Mouse (Mus musculus): ENCODE measurements around the gene Hpdl. TPM values are rescaled to one million over a fixed set of nuclear protein-coding genes. Genes with fewer than 3 reads are reported as not detected.
A peak's percentile ranks its signal among the peaks of the same experiment; 100 is the strongest.
"Not testable (repeated sequence)": the region's sequence is repeated elsewhere in the genome, so short reads cannot be mapped to it uniquely, and the experiment has no call there.

The Hpdl gene
- 1 to 10 TPM in 1 of 2 experiments, under 1 TPM in 1; 0.72 to 1.1 TPM for total RNA-seq (2021)

- intact Hi-C loops (cut with DNase I), result loop anchor here (10.0 kb wide), 1 partner anchor 303 kb away; the partner anchor contains the start of genes Btbd19 and Tctex1d4
Measured at GRCm38 (mm10) chr4:116821694-116822016, at the start of gene Hpdl. Hpdl (minus strand) TSS chr4:116821707.

DNA sequence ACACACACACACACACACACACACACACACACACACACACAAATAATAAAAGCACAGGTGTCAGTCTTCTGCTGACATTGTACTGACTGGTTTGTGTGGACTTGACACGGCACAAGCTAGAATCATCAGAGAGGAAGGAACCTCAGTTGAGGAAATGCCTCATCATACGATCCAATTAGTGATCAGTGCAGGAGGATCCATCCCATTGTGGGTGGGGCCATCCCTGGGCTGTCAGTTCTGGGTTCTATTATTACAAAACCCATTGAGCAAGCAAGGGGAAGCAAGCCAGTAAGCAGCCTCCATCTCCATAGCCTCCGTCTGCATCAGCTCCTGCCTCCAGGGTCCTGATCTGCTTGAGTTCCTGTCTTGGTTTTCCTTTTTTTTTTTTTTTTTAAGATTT is 48.4 kb upstream of the Hpdl start:
- no peak for DNase-seq (ENCODE audit: low spot score in 2 of 2)
- intact Hi-C loops (cut with DNase I), result no loop called here

More at GRCm38 (mm10) chr4:116821694-116822016, at the start of gene Hpdl:
- no peak for DNase-seq (ENCODE audit: low spot score in 2 of 2)

- intact Hi-C loops (cut with DNase I), result no loop called here
- no peak for DNase-seq (ENCODE audit: low spot score in 2 of 2)
Measured at GRCm38 (mm10) chr4:116862023-116862422, 40.5 kb upstream of the Hpdl start.

- no peak for DNase-seq (ENCODE audit: low spot score in 2 of 2)
- intact Hi-C loops (cut with DNase I), result no loop called here
Measured at GRCm38 (mm10) chr4:116859711-116860110, 38.2 kb upstream of the Hpdl start.

DNA sequence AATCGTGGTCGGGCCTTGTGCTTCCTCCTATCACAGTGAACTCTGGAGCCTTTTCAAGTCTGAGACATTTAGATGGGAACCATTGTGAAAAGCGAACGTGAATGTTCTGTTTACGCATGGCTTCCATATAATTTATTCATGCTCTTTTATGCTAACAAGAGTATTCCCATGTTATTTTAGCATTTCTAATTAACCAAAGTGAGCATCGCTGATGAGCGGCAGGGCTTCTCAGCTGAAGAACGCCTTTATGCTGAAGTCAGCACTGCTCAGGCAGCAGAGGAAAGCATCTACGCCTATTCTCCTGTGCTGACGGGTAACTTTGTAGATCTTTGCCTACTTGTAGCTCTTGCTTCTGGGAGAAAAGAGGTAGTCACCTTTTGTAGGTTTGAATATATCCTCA is 35.7 kb upstream of the Hpdl start:
- no peak for DNase-seq (ENCODE audit: low spot score in 2 of 2)
- intact Hi-C loops (cut with DNase I), result no loop called here

DNA sequence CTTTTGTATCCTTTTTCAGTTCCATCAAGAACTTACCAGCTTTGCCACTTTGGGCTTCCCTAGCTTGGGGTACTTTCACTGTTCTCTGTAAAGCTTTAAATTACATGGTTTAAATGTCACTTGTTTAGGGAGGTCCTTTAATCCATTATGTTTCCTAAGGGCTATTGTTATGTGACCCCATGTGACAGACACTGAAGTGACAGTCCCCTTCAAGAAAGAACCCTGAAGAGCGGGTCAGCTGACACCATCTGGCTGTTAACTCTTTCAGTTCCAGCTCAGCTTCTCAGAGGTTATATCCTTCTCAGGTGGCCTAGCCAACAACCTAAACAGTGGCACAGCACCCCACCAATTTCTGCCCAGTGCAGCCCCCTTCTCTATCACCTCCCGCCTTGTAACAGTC is 32.8 kb upstream of the Hpdl start:
- no peak for DNase-seq (ENCODE audit: low spot score in 2 of 2)

DNA sequence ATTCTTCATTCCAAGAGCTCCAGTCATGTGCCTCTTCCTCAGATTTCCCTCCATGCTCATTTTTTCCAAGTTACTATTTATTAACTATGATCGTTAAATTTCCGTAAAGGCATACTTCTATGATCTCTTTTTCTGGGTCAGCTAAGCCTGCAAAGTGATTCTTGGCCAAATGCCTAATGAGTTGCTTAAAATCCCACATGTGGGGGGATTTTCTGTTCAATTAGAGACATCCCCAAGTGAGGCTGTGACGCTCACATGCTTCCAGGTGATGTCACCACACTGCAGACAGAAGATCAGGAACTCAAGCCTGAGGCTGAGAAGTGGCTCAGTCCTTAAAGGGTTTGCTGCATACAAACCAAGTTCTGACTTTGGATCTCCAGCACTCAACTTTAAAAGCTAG is 28.4 kb upstream of the Hpdl start:
- intact Hi-C loops (cut with DNase I), result no loop called here
- DNase-seq (ENCODE audit: low spot score in 2 of 2), result no peak

More for the DNA sequence above, 32.8 kb upstream of the Hpdl start:
- intact Hi-C loops (cut with DNase I), result no loop called here

DNA sequence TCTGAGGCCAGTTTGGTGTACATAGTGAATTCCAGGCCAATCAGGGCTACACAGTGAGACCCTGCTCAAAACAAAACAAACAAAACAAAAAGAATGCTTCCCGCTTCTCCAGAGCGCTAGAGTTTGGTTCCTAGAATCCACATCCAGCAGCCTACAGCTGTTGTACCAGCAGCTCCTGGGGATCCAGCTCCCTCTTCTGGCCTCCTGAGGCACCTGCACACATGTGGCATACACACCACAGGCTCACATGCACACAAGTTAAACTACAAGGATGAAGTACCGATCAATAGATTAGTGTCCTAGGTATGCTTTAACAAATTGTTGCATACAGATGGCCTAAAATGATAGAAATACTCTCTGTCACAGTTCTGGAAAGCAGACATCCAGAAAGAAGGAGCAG is 22.8 kb upstream of the Hpdl start:
- intact Hi-C loops (cut with DNase I), result no loop called here
- no peak for DNase-seq (ENCODE audit: low spot score in 2 of 2)

GRCm38 (mm10) chr4:116840841-116841240 is 19.3 kb upstream of the Hpdl start:
- DNase-seq (ENCODE audit: low spot score in 2 of 2), result no peak
- intact Hi-C loops (cut with DNase I), result no loop called here

DNA sequence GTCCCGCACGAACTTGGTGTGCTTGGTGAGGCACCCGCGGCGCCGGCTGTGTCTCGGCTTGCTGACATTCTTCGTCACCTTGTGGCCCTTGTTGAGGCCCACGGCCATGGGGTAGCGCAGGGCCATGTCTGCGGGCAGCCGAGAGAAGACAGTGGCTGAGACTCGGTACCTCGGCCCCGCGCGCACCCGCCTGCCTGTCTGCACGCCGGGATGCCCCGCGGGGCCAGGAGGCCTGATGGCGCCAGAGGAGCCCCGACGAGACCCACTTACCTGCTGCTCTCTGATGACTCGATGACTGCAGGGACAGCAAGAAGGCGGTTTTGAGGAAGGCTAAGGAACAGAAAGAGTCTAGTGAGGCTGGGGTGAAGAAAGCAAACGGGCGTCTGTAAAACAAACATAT is 18.6 kb upstream of the Hpdl start:
- DNase-seq (ENCODE audit: low spot score in 2 of 2); intact Hi-C loops (cut with DNase I): not testable (repeated sequence)

DNA sequence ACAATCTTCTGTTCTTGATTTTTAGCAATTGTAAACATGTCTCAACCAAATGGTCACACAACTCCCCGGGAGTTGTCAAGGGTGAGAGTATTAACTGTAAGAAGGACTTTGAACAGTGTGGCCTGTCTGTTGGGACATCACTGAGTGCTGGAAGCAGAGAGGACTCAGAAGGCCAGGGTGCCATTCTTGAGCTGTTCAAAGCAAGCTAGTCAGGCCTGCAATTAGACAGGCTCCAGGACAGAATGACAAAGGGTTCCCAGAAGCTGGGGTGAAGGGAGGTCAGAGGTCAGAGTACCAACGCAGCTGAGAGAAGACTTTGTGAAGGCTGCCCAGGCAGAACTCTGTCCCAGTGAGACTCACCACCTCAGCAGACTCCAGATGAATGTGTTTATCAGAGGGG is 17.5 kb upstream of the Hpdl start:
- DNase-seq (ENCODE audit: low spot score in 2 of 2), result no peak
- intact Hi-C loops (cut with DNase I), result no loop called here

DNA sequence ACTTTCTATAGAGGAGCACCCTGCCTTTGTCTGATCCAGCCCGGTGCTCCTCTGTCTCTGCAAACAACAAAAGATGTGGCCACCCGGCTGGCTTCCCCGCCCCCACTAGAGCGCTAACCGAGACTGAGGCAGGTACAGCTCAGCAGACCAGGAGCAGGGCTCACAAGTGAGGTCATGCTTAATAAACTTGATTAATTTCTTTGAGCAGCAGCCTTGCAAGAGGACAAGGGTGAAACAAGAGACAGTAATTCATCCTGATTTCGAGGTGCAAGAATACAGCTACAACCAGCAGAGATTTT is 8.5 kb upstream of the Hpdl start:
- intact Hi-C loops (cut with DNase I), result no loop called here
- no peak for DNase-seq (ENCODE audit: low spot score in 2 of 2)

DNA sequence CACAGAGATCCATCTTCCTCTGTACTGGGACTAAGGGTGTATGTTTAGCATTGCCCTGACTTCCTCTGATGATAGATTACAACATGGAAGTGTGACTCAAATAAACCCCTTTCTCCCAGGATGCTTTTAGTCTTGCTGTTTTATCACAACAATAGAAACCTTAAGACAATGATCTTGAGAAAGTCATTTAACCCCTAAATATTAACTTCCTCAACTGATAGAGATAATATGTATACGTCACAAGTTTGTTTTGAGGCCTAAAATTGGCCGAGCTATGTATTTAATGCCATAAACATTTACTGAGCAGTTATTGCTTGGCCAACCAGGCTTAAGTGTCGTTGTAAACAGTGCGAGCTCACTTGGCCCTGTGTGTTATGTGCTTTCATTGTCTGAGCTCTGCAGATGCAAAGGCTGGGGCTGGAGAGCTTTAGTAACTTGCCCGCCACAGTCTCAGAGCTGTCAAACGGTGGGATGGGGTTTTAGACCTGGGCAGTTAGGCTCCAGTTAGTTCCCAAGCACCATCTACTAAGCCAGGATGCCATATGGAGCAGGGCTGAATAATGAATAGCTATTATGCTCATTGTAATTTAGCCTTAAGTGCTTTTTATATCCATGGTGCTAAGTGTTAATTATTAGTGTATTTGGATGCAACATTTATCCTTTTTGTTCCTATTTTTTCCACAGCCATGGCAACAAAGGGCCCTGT is 8.0 kb upstream of the Hpdl start:
- DNase-seq (ENCODE audit: low spot score in 2 of 2), result no peak
- intact Hi-C loops (cut with DNase I), result loop anchor here (5.0 to 10.0 kb wide), 2 partner anchors 48 to 295 kb away; partner anchors contain the start of genes Btbd19, Tctex1d4 and Zswim5

- no peak for DNase-seq (ENCODE audit: low spot score in 2 of 2)
- intact Hi-C loops (cut with DNase I), result loop anchor here (5.0 to 10.0 kb wide), 2 partner anchors 49 to 297 kb away; partner anchors contain the start of genes Btbd19, Tctex1d4 and Zswim5
Measured at GRCm38 (mm10) chr4:116827819-116828218, 6.3 kb upstream of the Hpdl start.

GRCm38 (mm10) chr4:116824541-116825004 is 3.1 kb upstream of the Hpdl start:
- intact Hi-C loops (cut with DNase I), result loop anchor here (1.0 to 10.0 kb wide), 3 partner anchors 53 to 300 kb away; partner anchors contain the start of genes Btbd19, Tctex1d4 and Zswim5
- DNase-seq (ENCODE audit: low spot score in 2 of 2), result peak; percentile 79 to 80

DNA sequence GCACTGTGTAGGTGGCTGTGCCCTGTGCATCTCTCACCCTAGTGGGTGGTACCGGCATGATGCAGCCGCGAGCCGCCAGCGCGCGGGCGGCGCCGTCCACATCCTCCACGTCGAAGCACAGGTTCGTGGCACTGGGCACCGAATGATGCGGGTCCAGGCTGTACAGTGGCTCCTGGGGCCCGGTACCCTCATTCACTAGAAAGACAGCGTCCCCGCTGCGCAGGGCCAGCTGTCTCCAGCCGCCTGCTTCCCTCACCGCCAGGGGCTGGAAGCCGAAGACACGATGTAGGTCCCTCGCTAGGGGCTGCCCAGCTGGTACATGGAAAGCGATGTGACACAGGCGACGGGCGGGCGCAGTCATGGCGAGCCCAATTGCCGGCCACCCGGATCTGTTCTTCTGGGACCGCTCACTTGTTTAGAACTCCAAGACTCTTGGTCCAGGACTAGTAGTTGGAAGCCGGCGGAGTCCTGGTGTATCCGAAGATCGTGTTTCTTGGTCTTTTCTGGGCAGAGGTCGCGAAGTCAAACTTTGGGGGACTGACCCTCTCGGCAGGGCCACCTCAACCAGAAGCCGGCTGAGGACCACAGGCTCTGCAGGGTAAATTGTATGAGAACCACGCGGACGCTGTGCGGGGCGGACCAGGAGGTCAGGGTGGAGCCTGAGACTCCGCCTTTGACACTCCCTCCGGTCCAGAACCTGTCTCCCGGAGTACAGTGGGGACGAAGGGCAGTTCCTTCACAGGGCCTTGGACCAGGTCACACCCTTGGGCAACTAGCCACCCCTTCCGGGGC is 409 bp downstream of the Hpdl start:
- peak; percentile 45 to 46 for DNase-seq (ENCODE audit: low spot score in 2 of 2)
- intact Hi-C loops (cut with DNase I), result loop anchor here (10.0 kb wide), 1 partner anchor 304 kb away; the partner anchor contains the start of genes Btbd19 and Tctex1d4

GRCm38 (mm10) chr4:116819968-116820901 is 1.3 kb downstream of the Hpdl start:
- no peak for DNase-seq (ENCODE audit: low spot score in 2 of 2)
- intact Hi-C loops (cut with DNase I), result loop anchor here (10.0 kb wide), 1 partner anchor 305 kb away; the partner anchor contains the start of genes Btbd19 and Tctex1d4

DNA sequence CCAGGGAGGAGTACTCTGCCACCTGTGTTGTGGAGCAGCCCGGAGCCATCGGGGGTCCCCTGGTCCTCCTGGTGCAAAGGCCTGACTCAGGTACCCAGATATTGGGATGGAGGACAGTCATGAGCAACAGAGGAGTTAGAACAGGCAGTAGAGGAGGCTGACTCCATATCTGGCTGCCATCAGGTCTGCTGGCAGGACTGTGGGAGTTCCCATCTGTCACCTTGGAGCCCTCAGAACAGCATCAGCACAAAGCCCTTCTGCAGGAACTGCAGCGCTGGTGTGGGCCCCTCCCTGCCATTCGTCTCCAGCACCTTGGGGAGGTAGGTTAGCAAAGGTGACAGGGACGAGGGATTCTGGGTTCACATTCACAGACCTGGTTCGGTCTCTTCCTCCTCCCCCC is 4.0 kb downstream of the Hpdl start:
- no peak for DNase-seq (ENCODE audit: low spot score in 2 of 2)
- intact Hi-C loops (cut with DNase I), result no loop called here

DNA sequence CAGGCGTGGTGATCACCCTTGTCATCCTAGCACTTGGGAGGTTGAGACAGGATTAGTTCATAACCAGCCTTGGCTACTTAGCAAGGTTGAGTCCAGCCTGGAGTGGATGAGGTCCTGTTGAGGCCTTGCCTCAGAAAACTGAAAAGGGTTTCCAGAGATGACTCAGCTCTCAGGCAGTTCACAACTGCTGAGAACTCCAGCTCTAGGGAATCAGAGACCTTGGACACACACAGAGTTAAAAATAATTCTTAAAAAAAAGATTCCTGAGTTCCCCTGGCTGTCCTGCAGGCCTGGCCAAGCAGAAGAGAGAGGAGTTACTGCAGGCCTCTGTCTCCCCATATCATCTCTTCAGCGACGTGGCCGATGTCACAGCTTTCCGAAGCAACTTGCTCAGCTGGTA is 6.2 kb downstream of the Hpdl start:
- intact Hi-C loops (cut with DNase I), result no loop called here
- no peak for DNase-seq (ENCODE audit: low spot score in 2 of 2)

DNA sequence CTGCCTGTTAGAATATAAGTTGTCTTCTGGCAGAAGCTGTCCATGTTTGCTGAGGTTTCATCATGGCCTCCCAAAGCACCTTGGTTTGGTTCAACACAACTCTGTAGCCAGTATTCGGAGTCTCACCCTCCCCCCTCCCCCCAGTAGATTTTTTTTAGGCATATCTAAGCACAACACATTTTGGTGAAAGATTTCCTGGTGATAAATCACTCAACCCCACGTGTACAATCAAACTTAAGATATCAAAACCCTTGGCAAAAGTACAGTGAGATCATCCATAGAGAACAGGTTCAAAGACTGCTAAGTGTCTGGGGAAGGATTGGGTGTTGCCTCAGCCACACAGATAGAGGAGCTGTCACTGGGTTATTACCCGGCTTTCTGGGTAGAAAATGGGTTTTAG is 10.5 kb downstream of the Hpdl start:
- intact Hi-C loops (cut with DNase I), result no loop called here
- no peak for DNase-seq (ENCODE audit: low spot score in 2 of 2)

Measured in left cerebral cortex, postnatal 36 days (tissue).